ENCODE assay signal across 7 mouse cellular contexts in the genomic region with DNA sequence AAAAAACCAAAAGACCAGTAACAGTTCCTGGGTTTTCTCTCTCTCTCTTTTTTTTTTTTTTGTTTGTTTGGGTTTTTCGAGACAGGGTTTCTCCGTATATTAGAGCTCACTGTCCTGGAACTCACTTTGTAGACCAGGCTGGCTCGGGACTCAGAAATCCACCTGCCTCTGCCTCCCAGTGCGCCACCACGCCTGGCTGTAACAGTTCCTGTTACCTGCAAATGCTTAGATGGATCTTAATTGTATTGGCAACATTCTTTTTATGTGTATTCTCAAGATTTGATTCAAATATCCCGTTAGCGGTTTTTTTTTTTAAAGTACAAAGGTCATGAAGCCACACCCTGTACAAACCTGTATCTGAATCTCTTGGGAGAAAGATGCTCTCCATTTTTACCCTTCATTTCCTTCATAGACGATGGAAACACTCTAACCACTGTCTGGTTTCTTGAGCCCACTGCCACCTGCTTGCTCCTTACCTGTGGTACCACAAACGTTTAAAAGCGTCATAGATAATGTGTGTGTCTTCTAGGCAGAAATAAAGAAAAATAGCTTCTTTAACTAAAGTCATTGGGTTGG. TPM values are rescaled to one million over a fixed set of nuclear protein-coding genes. Genes with fewer than 3 reads are reported as not detected.
DNase-seq lines count a peak whose midpoint lies in the region; ATAC-seq and TF ChIP-seq lines count a peak whose summit lies in the region.

No protein-coding gene starts in this region.

- WGBS in neural tube, embryonic 11.5 days: 61% methylated on average over 10 of the region's 10 CpGs
- WGBS in forebrain, embryonic 14.5 days: 58% methylated on average over 10 of the region's 10 CpGs
- WGBS in limb, embryonic 14.5 days: 56% methylated on average over 10 of the region's 10 CpGs
- WGBS in stomach, embryonic 16.5 days: 48% methylated on average over 10 of the region's 10 CpGs

- intact Hi-C loops in left cerebral cortex, postnatal 36 days (cut with DNase I): loop anchor here (1.0 to 10.0 kb wide), 3 partner anchors 57 to 162 kb away; partner anchors contain the start of gene Pcnp

- H3K9me3 ChIP-seq in neural tube, embryonic 11.5 days (ENCODE audit: control insufficient read depth, low read length): no peaks in the 10 kb centered on the region
- H3K9me3 ChIP-seq in forebrain, embryonic 14.5 days (replicated peaks; ENCODE audit: control insufficient read depth, low read length): no peaks in the 10 kb centered on the region
- no peaks in the 10 kb centered on the region for H3K9me3 ChIP-seq in limb, embryonic 14.5 days (ENCODE audit: control insufficient read depth, low read length)
- H3K9me3 ChIP-seq in stomach, embryonic 16.5 days (replicated peaks; ENCODE audit: control insufficient read depth, low read length): no peaks in the 10 kb centered on the region

- no peak for ATAC-seq in neural tube, embryonic 11.5 days (ENCODE audit: insufficient read depth, low FRiP score, low TSS enrichment)
- no peak for ATAC-seq in forebrain, embryonic 14.5 days
- ATAC-seq in limb, embryonic 14.5 days (ENCODE audit: low FRiP score, low read depth): no peak
- no peak for ATAC-seq in stomach, embryonic 16.5 days (ENCODE audit: insufficient read depth, low FRiP score)

- H3K4me2 ChIP-seq in neural tube, embryonic 11.5 days (ENCODE audit: low read depth): peak overlapping the region; percentile 45
- H3K4me2 ChIP-seq in forebrain, embryonic 14.5 days (ENCODE audit: low read length): peak overlapping the region; percentile 72
- H3K4me2 ChIP-seq in limb, embryonic 14.5 days (replicated peaks; ENCODE audit: low read depth, low read length, severe bottlenecking): peak overlapping the region; percentile 71
- peak overlapping the region; percentile 67 for H3K4me2 ChIP-seq in stomach, embryonic 16.5 days (ENCODE audit: low read depth, low read length)

- DNase-seq in neural tube, embryonic 11.5 days (ENCODE audit: low spot score): no peak
- DNase-seq in neural tube, embryonic 10.5 days (ENCODE audit: extremely low spot score, low spot score): no peak
- no peak for DNase-seq in forebrain, embryonic 14.5 days (ENCODE audit: low spot score)
- DNase-seq in limb, embryonic 14.5 days (ENCODE audit: low spot score): no peak
- no peak for DNase-seq in left cerebral cortex, postnatal 36 days (ENCODE audit: low spot score in 2 of 2)
- no peak for DNase-seq in thymus, postnatal 0 days (ENCODE audit: low spot score)

- TF ChIP-seq POLR2A in limb, embryonic 14.5 days (IDR thresholded peaks at IDR 0.05; ENCODE audit: borderline replicate concordance, extremely low read depth, insufficient read depth, insufficient read length): no peak

- no peaks in the 10 kb centered on the region for H3K27me3 ChIP-seq in neural tube, embryonic 11.5 days (ENCODE audit: control insufficient read depth, insufficient read depth, low read length)
- no peaks in the 10 kb centered on the region for H3K27me3 ChIP-seq in forebrain, embryonic 14.5 days (replicated peaks; ENCODE audit: control insufficient read depth, insufficient read depth, low read length)
- H3K27me3 ChIP-seq in limb, embryonic 14.5 days (ENCODE audit: control insufficient read depth, insufficient read depth, low read length): no peaks in the 10 kb centered on the region
- H3K27me3 ChIP-seq in stomach, embryonic 16.5 days (ENCODE audit: control insufficient read depth, insufficient read depth, low read length): no peaks in the 10 kb centered on the region

- H3K4me3 ChIP-seq in neural tube, embryonic 11.5 days (ENCODE audit: low read depth, low read length): peak overlapping the region; percentile 98; the same call in 1 of the 2 replicates
- peak overlapping the region; percentile 93 for H3K4me3 ChIP-seq in forebrain, embryonic 14.5 days (ENCODE audit: low read depth, low read length)
- H3K4me3 ChIP-seq in limb, embryonic 14.5 days (replicated peaks; ENCODE audit: low read length): peak overlapping the region; percentile 99
- H3K4me3 ChIP-seq in stomach, embryonic 16.5 days (replicated peaks; ENCODE audit: low read length): peak overlapping the region; percentile 99

- peaks cover 9% of the 10 kb centered on the region for H3K4me1 ChIP-seq in neural tube, embryonic 11.5 days (ENCODE audit: control insufficient read depth, insufficient read depth, low read length)
- H3K4me1 ChIP-seq in forebrain, embryonic 14.5 days (ENCODE audit: control insufficient read depth, insufficient read depth, low read length): peaks cover 11% of the 10 kb centered on the region
- H3K4me1 ChIP-seq in limb, embryonic 14.5 days (ENCODE audit: control insufficient read depth, insufficient read depth, low read length): peaks cover 11% of the 10 kb centered on the region
- peaks cover 33% of the 10 kb centered on the region for H3K4me1 ChIP-seq in stomach, embryonic 16.5 days (ENCODE audit: control insufficient read depth, insufficient read depth, low read length)

- peaks cover 11% of the 10 kb centered on the region for H3K36me3 ChIP-seq in neural tube, embryonic 11.5 days (ENCODE audit: control insufficient read depth, insufficient read depth, low read length)
- H3K36me3 ChIP-seq in forebrain, embryonic 14.5 days (ENCODE audit: control insufficient read depth, insufficient read depth, low read length): peaks cover 41% of the 10 kb centered on the region
- H3K36me3 ChIP-seq in limb, embryonic 14.5 days (ENCODE audit: control insufficient read depth, insufficient read depth, low read length): peaks cover 45% of the 10 kb centered on the region
- H3K36me3 ChIP-seq in stomach, embryonic 16.5 days (ENCODE audit: control insufficient read depth, insufficient read depth, low read length): peaks cover 22% of the 10 kb centered on the region

- H3K9ac ChIP-seq in neural tube, embryonic 11.5 days (ENCODE audit: low read length): no peak overlapping the region
- peak overlapping the region; percentile 40; the same call in 1 of the 2 replicates for H3K9ac ChIP-seq in forebrain, embryonic 14.5 days (ENCODE audit: low read length)
- H3K9ac ChIP-seq in limb, embryonic 14.5 days (ENCODE audit: low read depth, low read length, severe bottlenecking): no peak overlapping the region
- H3K9ac ChIP-seq in stomach, embryonic 16.5 days (ENCODE audit: low read length): peak overlapping the region; percentile 64

- no peak overlapping the region for H3K27ac ChIP-seq in neural tube, embryonic 11.5 days (ENCODE audit: low read depth, low read length)
- H3K27ac ChIP-seq in forebrain, embryonic 14.5 days (ENCODE audit: low read depth, low read length): no peak overlapping the region
- H3K27ac ChIP-seq in limb, embryonic 14.5 days (replicated peaks; ENCODE audit: low read depth, low read length): 0 out of 2 replicates have a peak overlapping the region, but pooled peaks have one; percentile 52
- H3K27ac ChIP-seq in stomach, embryonic 16.5 days (ENCODE audit: low read length): peak overlapping the region; percentile 72

RNA-seq across cellular contexts. Expression of gene Zbtb11, which starts 1.0 kb away (rescaled TPM):
- polyA plus RNA-seq in neural tube, embryonic 11.5 days (2014; fragmentation: Nextera tagmentation; extraction: Ambion mirVana): 15.3 and 16.9 TPM in 2 replicates
- polyA plus RNA-seq in forebrain, embryonic 14.5 days (2014; fragmentation: Nextera tagmentation; extraction: Ambion mirVana): 15.0 and 20.3 TPM in 2 replicates
- 10.2 and 12.3 TPM in 2 replicates for polyA plus RNA-seq in limb, embryonic 14.5 days (2012; rRNA removed)
- polyA plus RNA-seq in limb, embryonic 14.5 days (2014; fragmentation: Nextera tagmentation; extraction: Ambion mirVana): 17.7 and 22.1 TPM in 2 replicates
- polyA plus RNA-seq in stomach, embryonic 16.5 days (2015; fragmentation: Nextera tagmentation; extraction: Ambion mirVana): 14.8 and 15.8 TPM in 2 replicates
- total RNA-seq in left cerebral cortex, postnatal 36 days (2021): 10 to 100 TPM; 41.7 to 49.3 TPM
- 15.6 and 20.2 TPM in 2 replicates for polyA plus RNA-seq in thymus, postnatal 0 days (2015; fragmentation: Nextera tagmentation; extraction: Ambion mirVana)

RNA-seq across cellular contexts. Expression of gene Rpl24, which starts 6.6 kb away (rescaled TPM):
- polyA plus RNA-seq in neural tube, embryonic 11.5 days (2014; fragmentation: Nextera tagmentation; extraction: Ambion mirVana): 690 and 753 TPM in 2 replicates
- 630 and 738 TPM in 2 replicates for polyA plus RNA-seq in forebrain, embryonic 14.5 days (2014; fragmentation: Nextera tagmentation; extraction: Ambion mirVana)
- 481 and 816 TPM in 2 replicates for polyA plus RNA-seq in limb, embryonic 14.5 days (2012; rRNA removed)
- 867 and 876 TPM in 2 replicates for polyA plus RNA-seq in limb, embryonic 14.5 days (2014; fragmentation: Nextera tagmentation; extraction: Ambion mirVana)
- polyA plus RNA-seq in stomach, embryonic 16.5 days (2015; fragmentation: Nextera tagmentation; extraction: Ambion mirVana): 560 and 735 TPM in 2 replicates
- total RNA-seq in left cerebral cortex, postnatal 36 days (2021): 100 to 1,000 TPM; 384 to 396 TPM
- 1,051 and 1,112 TPM in 2 replicates for polyA plus RNA-seq in thymus, postnatal 0 days (2015; fragmentation: Nextera tagmentation; extraction: Ambion mirVana)

RNA-seq across cellular contexts. Expression of gene Cep97, which starts 38.1 kb away (rescaled TPM):
- polyA plus RNA-seq in neural tube, embryonic 11.5 days (2014; fragmentation: Nextera tagmentation; extraction: Ambion mirVana): 16.5 and 19.6 TPM in 2 replicates
- polyA plus RNA-seq in forebrain, embryonic 14.5 days (2014; fragmentation: Nextera tagmentation; extraction: Ambion mirVana): 15.8 and 19.4 TPM in 2 replicates
- polyA plus RNA-seq in limb, embryonic 14.5 days (2012; rRNA removed): 7.0 and 7.4 TPM in 2 replicates
- polyA plus RNA-seq in limb, embryonic 14.5 days (2014; fragmentation: Nextera tagmentation; extraction: Ambion mirVana): 8.0 and 9.1 TPM in 2 replicates
- polyA plus RNA-seq in stomach, embryonic 16.5 days (2015; fragmentation: Nextera tagmentation; extraction: Ambion mirVana): 6.8 TPM in 2 replicates
- total RNA-seq in left cerebral cortex, postnatal 36 days (2021): 10 to 100 TPM; 11.3 to 14.7 TPM
- 46.4 and 52.7 TPM in 2 replicates for polyA plus RNA-seq in thymus, postnatal 0 days (2015; fragmentation: Nextera tagmentation; extraction: Ambion mirVana)

RNA-seq across cellular contexts. Expression of gene Pcnp, which starts 56.8 kb away (rescaled TPM):
- polyA plus RNA-seq in neural tube, embryonic 11.5 days (2014; fragmentation: Nextera tagmentation; extraction: Ambion mirVana): 311 and 312 TPM in 2 replicates
- polyA plus RNA-seq in forebrain, embryonic 14.5 days (2014; fragmentation: Nextera tagmentation; extraction: Ambion mirVana): 252 and 255 TPM in 2 replicates
- polyA plus RNA-seq in limb, embryonic 14.5 days (2012; rRNA removed): 76.8 and 99.6 TPM in 2 replicates
- 230 and 242 TPM in 2 replicates for polyA plus RNA-seq in limb, embryonic 14.5 days (2014; fragmentation: Nextera tagmentation; extraction: Ambion mirVana)
- 200 and 216 TPM in 2 replicates for polyA plus RNA-seq in stomach, embryonic 16.5 days (2015; fragmentation: Nextera tagmentation; extraction: Ambion mirVana)
- 100 to 1,000 TPM; 164 to 168 TPM for total RNA-seq in left cerebral cortex, postnatal 36 days (2021)
- 159 and 168 TPM in 2 replicates for polyA plus RNA-seq in thymus, postnatal 0 days (2015; fragmentation: Nextera tagmentation; extraction: Ambion mirVana)

Comparison
In these comparisons a context has a peak if more than half of its experiments do, and no peak if none do; other contexts are left out.
1. H3K27ac ChIP-seq: peak in limb, embryonic 14.5 days (single experiment) and stomach, embryonic 16.5 days (single experiment); none in neural tube, embryonic 11.5 days (single experiment) and forebrain, embryonic 14.5 days (single experiment).
2. H3K9ac ChIP-seq: peak in forebrain, embryonic 14.5 days (single experiment) and stomach, embryonic 16.5 days (single experiment); none in neural tube, embryonic 11.5 days (single experiment) and limb, embryonic 14.5 days (single experiment).
3. Peak in every context shown above with its lines, with median percentiles within 50 percentile points of each other: H3K4me2 ChIP-seq and H3K4me3 ChIP-seq.